Mouse (Mus musculus): ENCODE results near the gene Pex5l. TPM values are rescaled to one million over a fixed set of nuclear protein-coding genes. Genes with fewer than 3 reads are reported as not detected.

The Pex5l gene
- total RNA-seq (2021): 1 to 10 TPM; 4.4 to 4.5 TPM
- long read RNA-seq, experiment 1, partial matches to known transcripts: 0 of 1 reads
- long read RNA-seq, experiment 1, other reads (novel, unspliced or antisense): 1 of 1 reads
- long read RNA-seq, experiment 2, partial matches to known transcripts: 0 of 2 reads
- long read RNA-seq, experiment 2, other reads (novel, unspliced or antisense): 2 of 2 reads

DNA sequence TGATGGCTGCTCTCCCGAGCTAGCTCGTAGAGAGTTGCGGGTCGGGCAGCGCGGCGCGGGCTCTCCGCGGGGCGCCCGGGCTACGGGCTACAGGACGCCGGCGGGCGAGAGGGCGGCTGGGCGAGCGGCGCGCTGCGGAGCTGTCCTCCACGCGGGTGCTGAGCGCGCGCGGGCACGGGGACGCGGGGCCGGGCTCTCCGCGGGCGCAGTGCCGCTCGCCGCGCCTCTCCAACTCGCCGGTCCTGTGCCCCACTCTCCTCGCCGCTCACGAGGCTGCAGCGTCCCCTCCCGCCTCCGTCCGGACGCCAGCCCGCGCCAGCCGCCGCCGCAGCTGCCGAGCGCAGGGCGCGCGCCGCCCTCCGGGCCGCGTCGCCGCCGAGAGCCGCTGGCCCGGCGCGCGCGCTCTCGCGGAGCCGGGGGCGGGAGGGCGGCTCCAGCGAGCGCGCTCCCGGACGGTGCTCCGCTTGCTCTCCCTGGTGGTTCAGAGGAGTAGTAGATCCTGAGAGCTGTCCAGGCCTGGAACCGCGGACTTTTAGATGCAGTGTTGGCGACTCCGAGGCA, at the start of gene Pex5l:
Gene Pex5l, minus strand, starts transcription at position 347 of the 561 bp plus-strand sequence.
- peak; percentile 81 for DNase-seq

DNA sequence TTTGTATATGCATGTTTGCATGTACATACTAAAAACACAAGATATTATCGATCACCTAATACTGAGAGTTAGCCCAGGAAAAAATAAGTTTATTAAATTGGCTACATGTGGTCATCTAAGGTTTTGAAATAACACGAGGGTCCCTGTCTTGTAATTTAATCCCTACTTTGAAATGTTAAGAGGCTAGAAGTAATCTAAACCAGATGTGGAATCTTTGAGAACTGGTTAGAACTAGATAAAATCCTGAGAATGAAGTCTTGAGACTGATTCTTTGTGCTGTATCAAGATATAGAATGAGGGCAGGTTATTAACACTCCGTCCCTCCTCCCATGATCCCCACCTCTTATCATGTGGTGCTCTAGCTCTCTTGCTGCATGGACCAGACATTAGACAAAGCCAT, 22.1 kb upstream of the Pex5l start:
- DNase-seq: no peak

DNA sequence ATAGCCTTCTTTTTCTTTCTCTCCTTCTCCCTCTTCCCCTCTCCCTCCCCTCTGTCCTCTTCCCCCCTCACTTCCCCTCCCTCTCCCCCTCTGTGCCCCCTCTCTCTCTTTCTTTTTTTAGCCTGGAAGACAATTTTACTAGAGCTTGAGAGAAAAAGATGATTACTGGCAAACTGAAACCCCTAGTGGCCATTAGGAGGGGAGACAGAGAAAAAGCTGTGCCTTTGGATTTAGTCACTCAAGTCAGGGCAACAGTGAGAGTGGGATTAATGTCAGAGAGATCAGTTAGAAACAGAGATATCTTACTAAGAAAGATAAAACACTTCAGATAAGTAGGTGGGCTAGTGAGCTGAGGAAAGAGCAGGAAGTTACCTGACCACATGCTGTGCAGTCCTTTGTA, 20.8 kb upstream of the Pex5l start:
- DNase-seq: no peak

DNA sequence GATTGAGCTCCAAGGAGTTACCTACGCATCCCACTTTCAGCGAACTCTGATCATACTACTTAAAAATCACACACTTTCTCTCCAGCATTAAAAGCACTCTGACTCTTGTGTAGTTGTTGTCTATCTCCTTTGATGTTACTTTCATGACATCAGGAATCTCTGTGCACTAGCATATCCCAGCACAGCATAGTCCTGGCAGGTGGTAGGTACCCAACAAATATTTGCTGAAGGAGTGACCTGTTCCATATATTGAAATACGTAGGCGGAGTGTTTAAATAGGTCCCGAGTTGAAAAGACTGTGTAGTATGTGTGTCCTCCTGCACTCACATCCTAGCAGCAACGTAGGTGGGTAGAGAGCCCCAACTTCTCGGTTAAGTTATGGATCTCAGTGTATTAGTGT, 545 bp upstream of the Pex5l start:
- DNase-seq: no peak

DNA sequence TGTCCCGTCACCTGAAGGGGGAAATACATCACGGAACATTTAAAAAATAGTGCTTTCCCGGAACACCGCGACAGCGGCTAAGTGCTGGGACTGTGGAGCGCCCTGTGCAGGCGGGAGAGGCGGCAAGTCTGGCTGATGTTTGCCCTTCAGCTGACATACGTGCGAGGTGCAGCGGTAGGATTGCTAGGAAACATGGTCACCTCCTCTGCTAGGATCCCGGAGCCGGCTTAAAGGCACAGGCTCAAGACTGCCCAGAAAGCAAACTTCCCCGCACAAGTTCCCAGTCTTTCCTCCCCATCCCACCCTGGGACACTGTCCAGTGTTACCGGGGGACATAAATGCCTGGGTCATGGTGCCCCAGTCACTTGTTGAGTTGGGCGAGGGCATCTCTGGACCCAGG, 649 bp downstream of the Pex5l start:
- peak; percentile 10 for DNase-seq

DNA sequence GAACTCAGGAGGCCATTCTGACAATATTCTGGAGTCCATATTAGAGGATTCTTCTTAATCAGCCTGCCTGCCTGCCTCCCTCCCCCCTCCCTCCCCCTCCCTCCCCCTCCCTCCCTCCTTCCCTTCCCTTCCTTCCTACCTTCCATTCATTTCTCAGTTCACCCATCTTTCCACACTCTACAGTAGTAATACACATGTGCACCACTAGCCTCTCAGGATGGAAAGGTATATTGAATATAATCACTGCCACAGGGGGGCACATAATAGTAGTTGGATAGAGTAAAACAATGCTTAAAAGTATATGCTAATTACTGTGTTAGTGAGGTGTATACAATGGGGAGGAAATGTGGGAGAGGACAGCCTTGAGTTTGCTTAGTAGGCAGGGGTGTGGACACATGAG, 13.1 kb downstream of the Pex5l start:
- DNase-seq: no peak

DNA sequence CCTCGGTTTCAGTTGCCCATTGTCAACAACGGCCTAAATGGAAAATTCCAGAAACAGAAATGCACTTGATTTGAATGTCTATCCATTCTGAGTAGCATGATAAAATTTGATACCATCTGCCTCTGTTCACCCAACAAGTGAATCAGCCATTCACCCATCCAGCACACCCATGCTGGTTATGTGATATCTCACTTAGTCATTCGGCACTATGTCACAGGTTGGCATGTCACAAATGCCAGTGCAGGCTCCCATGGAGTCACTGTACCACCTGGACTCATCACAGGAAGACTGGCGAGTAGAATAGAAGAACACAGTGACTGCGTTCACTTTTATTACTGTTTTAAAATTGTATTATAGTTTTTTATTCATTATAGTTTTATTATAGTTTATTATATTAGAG, 18.3 kb downstream of the Pex5l start:
- no peak for DNase-seq

DNA sequence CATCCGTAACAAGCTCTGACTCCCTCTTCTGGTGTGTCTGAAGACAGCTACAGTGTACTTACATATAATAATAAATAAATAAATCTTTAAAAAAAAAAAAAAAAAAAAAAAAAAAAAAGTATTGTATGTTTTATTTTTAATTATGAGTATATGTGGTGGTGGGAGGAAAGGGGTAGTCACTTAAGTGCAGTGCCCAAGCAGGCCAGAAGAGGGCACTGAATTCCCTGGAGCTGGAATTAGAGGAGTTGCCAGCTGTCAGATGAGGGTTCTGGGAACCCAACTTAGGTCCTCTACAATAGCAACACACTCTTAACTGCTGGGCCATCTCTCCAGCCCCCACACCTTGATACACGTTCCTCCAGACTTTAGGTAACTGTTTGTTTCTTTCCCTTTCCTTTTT, 37.3 kb downstream of the Pex5l start:
- DNase-seq: no peak

DNA sequence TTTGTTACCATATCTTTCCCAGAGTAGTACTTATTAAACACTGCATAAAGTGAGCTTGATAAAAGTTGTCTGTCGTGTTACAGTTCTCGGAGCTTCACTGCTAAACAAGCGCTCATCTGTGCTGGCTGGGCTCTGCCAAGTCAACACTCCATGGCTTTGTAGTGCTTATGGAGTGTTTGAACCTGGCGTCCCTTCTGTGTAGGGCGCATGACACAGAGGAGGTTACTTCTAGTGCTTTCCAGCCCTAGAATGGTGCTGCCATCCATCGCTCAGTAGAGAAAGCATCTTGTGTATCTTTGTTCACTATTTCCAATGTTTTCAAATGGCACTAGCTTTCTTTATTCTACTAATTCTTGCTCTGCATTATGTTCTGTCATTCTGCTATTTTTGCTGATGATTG, 39.5 kb downstream of the Pex5l start:
- no peak for DNase-seq

DNA sequence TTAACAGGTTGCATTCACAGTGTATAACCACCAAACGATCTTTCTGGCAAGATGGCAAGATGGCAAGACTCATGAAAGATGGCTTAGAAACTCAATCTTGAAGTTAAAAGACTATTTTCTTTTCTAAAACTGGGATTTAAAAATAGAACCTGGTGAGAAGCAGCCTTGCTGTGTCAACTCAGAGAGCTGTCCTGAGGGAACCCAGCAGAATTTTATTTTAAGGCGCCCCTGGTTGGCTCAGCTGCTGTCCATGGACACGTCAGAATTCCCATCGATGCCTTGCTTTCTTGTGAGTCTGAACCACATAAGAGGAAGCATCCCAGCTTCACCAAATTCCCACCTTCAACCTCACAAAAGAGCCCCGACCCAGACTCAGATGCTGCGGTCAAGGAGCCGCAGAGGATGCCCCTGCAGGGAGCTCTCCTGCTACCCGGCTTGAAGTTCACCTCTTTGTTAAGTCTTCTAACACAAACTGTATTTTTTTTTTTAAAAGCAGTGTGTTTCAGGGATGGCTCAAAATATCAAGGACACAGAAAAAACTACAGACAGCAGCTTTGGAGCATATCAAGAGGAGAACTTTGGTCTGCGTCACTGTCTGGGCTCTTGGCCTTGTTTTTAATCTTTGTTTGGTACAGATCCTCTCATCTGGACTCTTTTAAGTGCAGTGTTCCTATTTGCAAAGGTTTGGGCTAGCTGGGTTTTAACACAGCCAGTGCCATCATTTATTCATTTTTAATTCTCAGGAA, 44.3 kb downstream of the Pex5l start:
- DNase-seq: no peak

DNA sequence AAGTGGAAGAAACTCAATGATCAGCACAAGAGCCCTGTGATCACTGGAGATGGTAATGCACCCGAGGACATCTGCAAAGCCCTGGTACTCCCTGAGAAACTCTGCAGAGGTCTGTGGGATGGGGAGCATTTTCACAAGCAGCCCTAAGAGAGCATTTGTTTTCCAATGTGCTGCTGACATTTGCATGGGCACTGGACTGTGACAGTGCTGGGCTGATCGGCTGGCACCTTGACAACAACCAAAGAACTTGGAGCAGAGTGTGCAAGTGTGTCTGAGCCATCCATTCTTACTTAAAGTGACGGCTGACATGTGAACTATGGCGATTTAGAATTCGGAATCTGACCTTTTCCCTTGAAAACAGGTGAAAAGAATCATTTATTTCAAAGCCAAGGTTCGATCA, 49.4 kb downstream of the Pex5l start:
- no peak for DNase-seq

DNA sequence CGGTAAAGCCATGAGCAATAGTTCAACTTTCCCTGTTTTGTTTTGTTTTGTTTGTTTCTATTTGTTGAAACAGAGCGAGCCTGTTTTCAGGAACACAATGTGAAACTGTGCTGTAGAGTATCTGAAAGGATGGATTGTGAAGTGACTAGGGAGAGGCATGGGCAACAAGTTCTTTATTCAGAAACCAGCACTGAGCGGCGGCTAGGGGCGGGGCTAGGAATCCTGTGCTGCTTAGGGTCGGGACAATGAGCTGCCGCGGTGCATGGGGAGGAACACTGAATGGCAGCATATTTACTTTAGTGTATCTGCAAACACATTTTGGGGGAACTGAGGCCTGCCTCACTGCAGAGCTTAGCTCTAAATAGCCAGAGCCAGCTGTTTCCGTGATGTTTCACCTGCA, 53.0 kb downstream of the Pex5l start:
- no peak for DNase-seq

DNA sequence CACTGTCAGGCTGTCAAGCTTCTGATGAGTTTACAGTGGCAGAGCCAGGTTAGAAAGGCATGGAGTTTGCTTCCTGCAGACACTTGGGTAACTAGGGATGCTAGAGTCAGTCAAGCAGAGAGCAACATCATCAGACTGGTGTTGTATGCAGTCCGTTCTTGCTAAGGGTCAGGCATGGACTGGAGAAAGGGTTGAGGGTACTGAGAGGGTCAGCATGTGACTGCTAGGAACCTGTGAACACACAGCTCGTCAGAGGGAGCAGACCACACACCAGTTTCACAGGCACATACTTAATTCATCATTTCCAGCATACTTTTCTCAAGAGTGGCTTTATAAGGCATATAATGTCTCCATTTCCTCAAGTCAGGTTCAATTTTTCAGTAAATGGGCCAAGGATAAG, 53.6 kb downstream of the Pex5l start:
- DNase-seq: no peak

DNA sequence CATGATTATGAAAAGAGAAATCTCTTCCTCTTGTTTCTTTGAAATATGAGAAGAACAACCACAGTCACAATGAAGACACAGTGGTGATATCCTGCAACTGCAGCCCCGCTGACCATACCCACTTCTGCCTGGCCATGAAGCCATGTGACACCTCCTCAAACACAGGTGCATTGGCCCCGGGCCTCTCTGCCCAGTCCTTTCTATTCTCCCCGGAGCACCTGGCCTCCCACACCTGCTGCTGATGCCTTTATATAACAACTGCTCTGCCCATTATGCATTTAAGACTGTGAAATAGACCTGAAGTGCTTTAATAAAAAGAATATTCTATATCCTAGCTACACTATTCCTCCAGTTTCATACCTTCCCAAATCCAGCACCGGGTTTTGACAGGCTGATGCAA, 54.8 kb downstream of the Pex5l start:
- no peak for DNase-seq

DNA sequence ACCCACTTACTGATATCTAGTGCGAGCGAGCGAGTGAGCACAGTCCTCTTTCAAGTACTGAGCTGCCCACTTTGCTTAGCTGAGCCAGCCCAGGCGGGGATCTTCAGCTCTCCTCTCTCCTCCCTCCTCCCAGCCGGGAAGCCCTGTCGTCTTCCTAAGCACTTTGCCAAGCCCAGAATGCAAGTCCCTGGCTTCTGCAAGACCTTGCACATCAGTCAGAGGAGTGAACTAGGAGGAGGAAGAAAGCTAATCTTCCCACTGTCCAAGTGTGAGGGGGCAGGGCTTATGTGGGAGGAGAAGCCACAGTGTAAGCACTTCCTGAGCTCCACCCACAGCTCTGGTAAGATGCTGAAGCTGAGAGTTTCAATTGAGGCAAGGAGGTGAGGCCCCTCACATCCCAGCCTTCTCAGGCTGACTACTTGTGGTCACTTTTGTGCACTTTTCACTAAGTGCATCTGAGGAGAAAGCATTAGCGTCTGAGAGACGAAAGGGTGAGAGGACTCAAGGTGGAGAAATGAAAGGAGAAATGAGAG, 60.2 kb downstream of the Pex5l start:
- peak; percentile 9 for DNase-seq

DNA sequence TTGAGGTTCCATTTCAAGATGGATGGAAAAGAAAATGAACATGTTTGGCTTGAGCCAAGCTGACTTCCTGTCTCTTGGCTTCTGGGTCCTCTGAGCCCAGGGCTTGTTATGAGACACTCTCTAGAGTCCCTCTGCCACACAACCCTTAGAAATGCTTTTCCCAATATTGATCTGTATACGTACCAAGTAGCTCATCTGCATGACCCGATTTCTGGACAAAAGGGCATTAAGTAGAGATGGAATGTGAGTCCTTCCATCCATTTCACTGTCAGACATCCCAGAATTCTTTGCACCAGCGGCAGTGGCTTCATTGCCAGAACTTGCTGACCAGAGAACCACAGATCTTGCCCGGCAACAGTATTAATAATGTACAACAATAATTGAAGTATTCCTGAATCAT, 61.3 kb downstream of the Pex5l start:
- no peak for DNase-seq

DNA sequence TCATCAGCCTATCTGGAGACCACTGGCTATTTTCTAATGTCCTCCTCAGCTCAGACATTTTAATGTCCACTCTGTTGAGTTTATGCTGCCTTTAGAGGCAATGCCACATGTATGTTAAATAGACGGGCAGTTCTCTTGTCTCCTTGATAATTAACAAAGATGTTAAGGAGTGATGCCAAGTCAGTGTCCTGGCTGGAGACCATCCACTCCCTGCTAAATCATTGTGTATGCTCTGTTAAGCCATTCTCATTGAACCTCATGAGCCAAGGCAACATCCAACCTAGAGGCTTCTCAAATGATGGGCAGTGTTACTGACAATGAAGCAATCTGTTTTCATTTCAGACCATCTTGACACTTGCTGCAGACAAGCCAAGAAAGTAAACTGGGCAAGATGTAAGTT, 63.4 kb downstream of the Pex5l start:
- DNase-seq: no peak

DNA sequence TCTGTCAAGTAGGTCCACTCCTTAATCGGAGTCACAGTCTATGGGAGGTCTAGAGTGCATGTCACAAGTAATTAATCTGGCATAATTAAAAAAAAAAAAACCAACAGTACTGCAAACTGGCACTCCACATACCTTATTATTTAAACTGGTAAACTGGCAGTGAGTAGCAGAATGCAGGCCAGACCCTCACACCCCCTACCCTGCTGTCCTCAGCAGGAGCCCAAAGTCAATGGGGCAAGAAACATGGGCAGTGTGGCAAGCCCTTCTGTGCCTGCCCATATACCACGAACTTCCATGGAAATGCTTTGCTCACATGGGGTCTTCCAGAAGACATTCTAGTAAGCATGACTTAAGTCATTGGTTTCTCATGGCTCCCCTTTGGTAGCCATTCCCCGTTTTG, 63.9 kb downstream of the Pex5l start:
- no peak for DNase-seq

DNA sequence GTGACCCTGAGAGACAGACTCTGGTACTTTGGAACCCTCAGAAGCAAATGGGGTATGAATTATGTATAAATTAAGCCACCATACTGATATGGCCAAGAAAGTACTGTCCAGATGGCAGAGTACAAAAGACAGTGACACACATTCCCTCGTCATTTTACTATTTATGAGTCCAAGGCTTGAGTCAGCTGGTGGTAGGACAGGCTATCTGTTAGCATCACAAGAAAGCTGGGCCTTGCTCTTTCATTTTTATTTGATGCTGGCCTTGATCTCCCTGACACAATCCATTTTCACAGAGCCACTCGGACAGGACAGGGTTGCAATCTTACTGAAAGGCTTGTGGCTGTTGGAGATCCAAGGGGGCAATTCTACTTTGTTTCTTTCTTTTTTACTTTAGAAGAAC, 67.4 kb downstream of the Pex5l start:
- DNase-seq: peak; percentile 30

DNA sequence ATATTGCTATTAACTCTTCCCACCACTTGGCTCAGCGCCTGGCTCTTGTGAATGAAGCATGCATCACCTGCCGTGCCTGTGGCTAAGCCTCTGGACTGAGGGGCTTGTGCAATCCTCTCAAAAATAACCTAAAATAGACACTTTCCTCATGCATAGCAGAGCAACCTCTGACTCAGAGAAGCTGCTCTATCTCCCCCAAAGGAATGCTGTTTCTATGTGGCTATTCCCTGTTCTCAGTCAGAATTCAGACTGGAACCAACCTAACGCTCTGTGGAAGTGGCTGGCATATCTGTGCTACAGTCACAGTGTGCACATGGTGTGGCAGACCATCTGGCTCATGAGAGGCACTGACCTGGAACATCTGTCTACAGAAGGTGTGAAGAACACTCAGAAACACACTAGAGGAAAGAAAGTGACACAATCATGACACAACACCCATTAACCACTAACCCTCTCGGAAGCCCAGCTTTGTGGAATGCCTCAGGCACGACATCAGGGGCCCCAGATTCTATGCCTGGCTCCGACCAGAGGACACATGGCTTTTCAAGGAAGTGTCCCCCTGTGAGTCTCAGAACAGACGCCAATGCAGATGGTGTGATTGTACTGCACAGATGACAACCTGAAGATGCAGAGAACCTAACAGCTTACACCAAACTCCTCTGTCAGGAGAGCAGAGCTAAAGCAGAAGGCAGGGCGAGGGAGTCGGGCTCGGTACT, 68.6 kb downstream of the Pex5l start:
- peak; percentile 39 for DNase-seq

DNA sequence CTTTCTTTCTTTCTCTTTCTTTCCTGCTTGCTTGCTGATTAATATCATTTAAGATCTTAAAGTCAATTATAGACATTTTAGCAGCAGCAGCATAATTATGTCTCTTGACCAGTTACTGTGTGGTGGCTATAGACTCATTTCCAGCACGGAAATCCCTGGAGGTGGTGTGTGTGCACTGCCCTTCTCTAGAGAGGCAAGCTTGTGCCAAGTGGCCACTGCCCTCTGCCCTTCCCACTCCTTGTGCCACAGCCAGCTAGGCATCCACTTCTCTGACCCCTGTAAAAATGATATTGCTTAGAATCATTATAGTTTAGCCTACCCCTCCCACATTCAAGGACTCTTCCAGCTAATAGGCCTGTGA, 69.2 kb downstream of the Pex5l start:
- peak; percentile 45 for DNase-seq

DNA sequence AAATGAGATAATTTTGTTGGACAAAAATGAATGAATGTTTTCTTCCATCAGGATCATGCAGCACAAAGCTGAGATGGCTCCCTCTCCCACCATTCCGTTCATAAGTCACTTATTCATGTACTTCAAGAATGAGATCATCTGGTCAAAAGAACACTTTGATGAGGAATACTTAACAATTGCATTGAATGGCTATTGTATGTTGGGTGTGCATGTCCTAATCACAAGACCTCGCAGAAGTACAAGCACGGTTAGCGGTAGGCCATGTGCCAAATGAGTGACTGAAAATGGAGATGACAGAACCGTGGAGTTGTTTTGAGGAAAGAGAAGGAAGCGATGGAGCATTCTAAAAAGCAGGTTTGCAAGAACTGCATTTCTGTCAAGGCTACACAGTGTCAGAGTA, 72.3 kb downstream of the Pex5l start:
- DNase-seq: no peak

DNA sequence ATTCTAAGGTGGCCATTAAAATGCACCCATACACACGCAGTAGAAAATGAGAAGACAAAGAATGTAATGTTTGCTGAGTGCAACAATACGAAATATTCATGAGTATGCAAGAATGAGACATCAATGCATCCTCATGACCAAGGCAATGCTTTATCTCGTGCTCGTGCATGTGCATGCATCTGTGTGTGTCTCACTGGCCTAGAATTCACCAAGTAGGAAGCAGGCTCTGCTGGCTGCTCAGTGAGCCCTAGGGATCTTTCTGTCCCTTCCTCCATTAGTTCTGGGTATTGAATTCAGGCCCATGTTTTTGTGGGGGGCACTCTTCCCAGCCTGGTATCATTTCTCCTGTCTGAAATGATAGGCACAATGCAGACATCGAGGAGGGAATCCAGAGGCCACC, 74.9 kb downstream of the Pex5l start:
- no peak for DNase-seq

All from adrenal gland, postnatal 10 days (tissue).